Comparison of ENCODE assay signal across 22 mouse cellular contexts in genomic region chr2:59714992-59715391, GRCm38 (mm10).
DNase-seq lines count a peak whose midpoint lies in the region; ATAC-seq and TF ChIP-seq lines count a peak whose summit lies in the region.
"Had no signal": no experiment of that assay in that cellular context is flagged by ENCODE, and none has a peak within 500 bp of the region (broad histone marks: within the 10 kb centered on the region; RNA-seq: fewer than 3 reads in every experiment).

No protein-coding gene starts in this region.

- peak overlapping the region; percentile 80; the same call in 1 of the 2 replicates for H3K27ac ChIP-seq in layer of hippocampus, adult 2 months
- H3K27ac ChIP-seq in lung, embryonic 15.5 days, result peak overlapping the region; percentile 15; the same call in 1 of the 2 replicates
- H3K27ac ChIP-seq in lung, postnatal 0 days (ENCODE audit: low read length), result no peak overlapping the region; the same call in 1 of the 2 replicates
- H3K27ac ChIP-seq: embryonic facial prominence, embryonic 13.5 days; embryonic facial prominence, embryonic 15.5 days; forebrain, embryonic 10.5 days; forebrain, embryonic 12.5 days had no signal

- no peak for TF ChIP-seq POLR2A in lung, adult 2 months (IDR thresholded peaks at IDR 0.05; ENCODE audit: borderline replicate concordance, extremely low read depth, low read depth, low read length)

- H3K36me3 ChIP-seq in lung, embryonic 15.5 days, result no peaks in the 10 kb centered on the region
- H3K36me3 ChIP-seq in lung, postnatal 0 days (ENCODE audit: insufficient read depth, low read length), result no peaks in the 10 kb centered on the region
- H3K36me3 ChIP-seq: embryonic facial prominence, embryonic 13.5 days; embryonic facial prominence, embryonic 15.5 days; forebrain, embryonic 10.5 days; forebrain, embryonic 12.5 days had no signal

- no peaks in the 10 kb centered on the region for H3K27me3 ChIP-seq in lung, embryonic 15.5 days
- no peaks in the 10 kb centered on the region for H3K27me3 ChIP-seq in lung, postnatal 0 days (replicated peaks; ENCODE audit: insufficient read depth, low read length)
- H3K27me3 ChIP-seq: embryonic facial prominence, embryonic 13.5 days; embryonic facial prominence, embryonic 15.5 days; forebrain, embryonic 12.5 days had no signal

- H3K4me2 ChIP-seq in lung, embryonic 15.5 days, result no peak overlapping the region
- no peak overlapping the region for H3K4me2 ChIP-seq in lung, postnatal 0 days (replicated peaks; ENCODE audit: low read depth, low read length)
- H3K4me2 ChIP-seq: embryonic facial prominence, embryonic 13.5 days; embryonic facial prominence, embryonic 15.5 days; forebrain, embryonic 12.5 days had no signal

- TF ChIP-seq CTCF in layer of hippocampus, adult 2 months (conservative IDR thresholded peaks at IDR 0.05), result no peak
- TF ChIP-seq CTCF in lung, adult 2 months (IDR thresholded peaks at IDR 0.05; ENCODE audit: insufficient read depth, low read length), result no peak
- no peak for TF ChIP-seq CTCF in lung, postnatal 0 days (IDR thresholded peaks at IDR 0.05)

- ATAC-seq in lung, embryonic 15.5 days (ENCODE audit: borderline replicate concordance, extremely low read depth, low FRiP score, low TSS enrichment), result no peak
- no peak for ATAC-seq in lung, postnatal 0 days
- ATAC-seq: forebrain, embryonic 14.5 days had no signal

- no peak overlapping the region for H3K9ac ChIP-seq in lung, embryonic 15.5 days
- H3K9ac ChIP-seq in lung, postnatal 0 days (replicated peaks; ENCODE audit: low read depth), result no peak overlapping the region
- H3K9ac ChIP-seq: embryonic facial prominence, embryonic 13.5 days; embryonic facial prominence, embryonic 15.5 days; forebrain, embryonic 12.5 days had no signal

- 36% methylated on average over 2 of the region's 2 CpGs for WGBS in lung, embryonic 15.5 days
- WGBS in lung, adult 2 months, result 50% methylated on average over 2 of the region's 2 CpGs
- WGBS in lung, postnatal 0 days, result 29% methylated on average over 2 of the region's 2 CpGs

- DNase-seq in layer of hippocampus, adult 2 months (ENCODE audit: low spot score in 2 of 2), result no peak
- no peak for DNase-seq in layer of hippocampus, postnatal 10 days (ENCODE audit: low spot score in 2 of 2)
- no peak for DNase-seq in lung, adult 2 months
- DNase-seq in lung, postnatal 0 days (ENCODE audit: low spot score), result peak; percentile 23
- DNase-seq in lung, postnatal 14 days, result no peak
- DNase-seq: adrenal gland, adult 2 months; adrenal gland, postnatal 10 days; adrenal gland, postnatal 25 days; cerebellum, adult 11 months; cerebellum, adult 18-20 months; cerebellum, adult 8-10 months; cerebellum, adult 9-11 months; cerebellum, postnatal 14 days; cerebellum, postnatal 36 days; embryo, embryonic 11 days had no signal

- H3K4me1 ChIP-seq in lung, embryonic 15.5 days, result peaks cover 75% of the 10 kb centered on the region
- peaks cover 9% of the 10 kb centered on the region for H3K4me1 ChIP-seq in lung, adult 2 months (ENCODE audit: control insufficient read depth, insufficient read depth, low read length)
- H3K4me1 ChIP-seq in lung, postnatal 0 days (ENCODE audit: insufficient read depth, low read depth, low read length), result peaks cover 17% of the 10 kb centered on the region; the same call in 1 of the 2 replicates

- H3K4me3 ChIP-seq in layer of hippocampus, adult 2 months, result no peak overlapping the region
- H3K4me3 ChIP-seq in lung, embryonic 15.5 days, result no peak overlapping the region
- no peak overlapping the region for H3K4me3 ChIP-seq in lung, adult 2 months (replicated peaks; ENCODE audit: extremely low read depth, low read depth, low read length)
- no peak overlapping the region for H3K4me3 ChIP-seq in lung, postnatal 0 days (ENCODE audit: low read depth, low read length)
- H3K4me3 ChIP-seq: embryonic facial prominence, embryonic 13.5 days; embryonic facial prominence, embryonic 15.5 days; erythroblast, embryonic 14.5 days; forebrain, embryonic 10.5 days; forebrain, embryonic 12.5 days had no signal

- no peak for TF ChIP-seq EP300 in lung, postnatal 0 days (IDR thresholded peaks at IDR 0.05)

- no peaks in the 10 kb centered on the region for H3K9me3 ChIP-seq in lung, embryonic 15.5 days
- H3K9me3 ChIP-seq in lung, postnatal 0 days (ENCODE audit: low read length), result no peaks in the 10 kb centered on the region
- H3K9me3 ChIP-seq: embryonic facial prominence, embryonic 13.5 days; embryonic facial prominence, embryonic 15.5 days; forebrain, embryonic 10.5 days; forebrain, embryonic 12.5 days had no signal
